Comparison of ENCODE assay signal across 13 mouse cellular contexts in the genomic region with DNA sequence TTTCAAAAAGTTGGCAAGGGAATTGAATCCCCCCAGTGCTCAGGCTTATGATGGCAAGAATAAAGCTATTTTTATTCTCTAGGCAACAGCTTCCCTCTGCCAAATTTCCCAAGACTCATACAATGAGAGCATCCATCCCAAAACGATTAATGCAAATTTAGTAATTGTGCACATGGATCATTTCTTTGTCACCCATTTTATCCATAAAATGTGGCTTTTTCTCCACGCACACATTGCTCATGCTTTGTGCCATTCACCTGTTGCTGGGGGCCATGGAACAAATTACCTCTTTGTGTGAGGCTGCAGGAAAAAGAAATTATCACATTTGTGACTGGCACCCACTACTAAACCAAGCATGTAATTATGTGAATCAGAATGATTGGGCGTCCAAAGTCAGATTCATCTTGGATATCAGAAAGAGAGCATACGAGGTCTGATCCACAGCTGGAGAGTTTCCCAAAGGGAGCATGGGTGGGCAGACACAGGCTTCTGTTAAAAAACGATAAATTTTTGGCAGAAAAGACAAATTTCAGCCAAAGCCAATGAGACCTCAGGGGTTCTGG.
DNase-seq lines count a peak whose midpoint lies in the region; ATAC-seq and TF ChIP-seq lines count a peak whose summit lies in the region.
"Had no signal": no experiment of that assay in that cellular context is flagged by ENCODE, and none has a peak within 500 bp of the region (broad histone marks: within the 10 kb centered on the region; RNA-seq: fewer than 3 reads in every experiment).

No protein-coding gene starts in this region.

- WGBS in neural tube, embryonic 11.5 days, result 54% methylated on average over 5 of the region's 5 CpGs
- WGBS in forebrain, embryonic 15.5 days, result 4% methylated on average over 5 of the region's 5 CpGs
- 52% methylated on average over 5 of the region's 5 CpGs for WGBS in midbrain, embryonic 10.5 days
- 81% methylated on average over 5 of the region's 5 CpGs for WGBS in thymus, adult 2 months

- DNase-seq in neural tube, embryonic 11.5 days (ENCODE audit: low spot score), result peak; percentile 21
- DNase-seq in neural tube, embryonic 10.5 days (ENCODE audit: extremely low spot score, low spot score), result no peak
- DNase-seq in midbrain, embryonic 10.5 days (ENCODE audit: low spot score), result peak; percentile 13
- DNase-seq in thymus, adult 2 months, result no peak
- DNase-seq in lung, postnatal 14 days, result no peak
- DNase-seq in kidney, postnatal 4 days, result no peak
- DNase-seq: cerebellum, adult 11 months; heart, postnatal 36 days; thymus, postnatal 25 days had no signal

- peak; percentile 77 for ATAC-seq in neural tube, embryonic 11.5 days (ENCODE audit: insufficient read depth, low FRiP score, low TSS enrichment)
- ATAC-seq in forebrain, embryonic 15.5 days (replicated peaks), result peak; percentile 93
- ATAC-seq: Patski had no signal

- no peak overlapping the region for H3K9ac ChIP-seq in neural tube, embryonic 11.5 days (ENCODE audit: low read length)
- no peak overlapping the region for H3K9ac ChIP-seq in forebrain, embryonic 15.5 days (replicated peaks)
- H3K9ac ChIP-seq: embryonic facial prominence, embryonic 13.5 days; limb, embryonic 15.5 days had no signal

- no peaks in the 10 kb centered on the region for H3K36me3 ChIP-seq in neural tube, embryonic 11.5 days (ENCODE audit: control insufficient read depth, insufficient read depth, low read length)
- H3K36me3 ChIP-seq in forebrain, embryonic 15.5 days, result no peaks in the 10 kb centered on the region
- no peaks in the 10 kb centered on the region for H3K36me3 ChIP-seq in midbrain, embryonic 10.5 days
- no peaks in the 10 kb centered on the region for H3K36me3 ChIP-seq in thymus, adult 2 months (ENCODE audit: control insufficient read depth, insufficient read depth, low read length)
- H3K36me3 ChIP-seq: embryonic facial prominence, embryonic 13.5 days; limb, embryonic 15.5 days had no signal

- TF ChIP-seq CTCF in thymus, adult 2 months (IDR thresholded peaks at IDR 0.05; ENCODE audit: borderline replicate concordance, control insufficient read depth, extremely low read depth, insufficient read depth, low read length, poor library complexity), result no peak

- H3K4me1 ChIP-seq in neural tube, embryonic 11.5 days (ENCODE audit: control insufficient read depth, insufficient read depth, low read length), result no peaks in the 10 kb centered on the region
- peaks cover 23% of the 10 kb centered on the region for H3K4me1 ChIP-seq in forebrain, embryonic 15.5 days
- peaks cover 12% of the 10 kb centered on the region for H3K4me1 ChIP-seq in midbrain, embryonic 10.5 days
- H3K4me1 ChIP-seq in thymus, adult 2 months (replicated peaks; ENCODE audit: control insufficient read depth, insufficient read depth, low read length), result no peaks in the 10 kb centered on the region
- H3K4me1 ChIP-seq: limb, embryonic 15.5 days had no signal

- no peaks in the 10 kb centered on the region for H3K27me3 ChIP-seq in neural tube, embryonic 11.5 days (ENCODE audit: control insufficient read depth, insufficient read depth, low read length)
- H3K27me3 ChIP-seq in forebrain, embryonic 15.5 days, result no peaks in the 10 kb centered on the region
- H3K27me3 ChIP-seq in midbrain, embryonic 10.5 days (ENCODE audit: low read depth, poor library complexity, severe bottlenecking), result no peaks in the 10 kb centered on the region
- H3K27me3 ChIP-seq in thymus, adult 2 months (ENCODE audit: control insufficient read depth, insufficient read depth, low read length), result no peaks in the 10 kb centered on the region
- H3K27me3 ChIP-seq: embryonic facial prominence, embryonic 13.5 days; limb, embryonic 15.5 days; Patski had no signal

- H3K27ac ChIP-seq in neural tube, embryonic 11.5 days (ENCODE audit: low read depth, low read length), result no peak overlapping the region
- H3K27ac ChIP-seq in forebrain, embryonic 15.5 days (replicated peaks), result no peak overlapping the region
- 0 out of 2 replicates have a peak overlapping the region, but pooled peaks have one; percentile 13 for H3K27ac ChIP-seq in midbrain, embryonic 10.5 days (replicated peaks)
- H3K27ac ChIP-seq in thymus, adult 2 months (ENCODE audit: control insufficient read depth, insufficient read depth, low read length), result no peak overlapping the region
- H3K27ac ChIP-seq: embryonic facial prominence, embryonic 13.5 days; limb, embryonic 15.5 days had no signal

- H3K4me2 ChIP-seq in neural tube, embryonic 11.5 days (ENCODE audit: low read depth), result no peak overlapping the region
- peak overlapping the region; percentile 14; the same call in 1 of the 2 replicates for H3K4me2 ChIP-seq in forebrain, embryonic 15.5 days (replicated peaks)
- H3K4me2 ChIP-seq: embryonic facial prominence, embryonic 13.5 days; limb, embryonic 15.5 days had no signal

- no peak overlapping the region for H3K4me3 ChIP-seq in neural tube, embryonic 11.5 days (ENCODE audit: low read depth, low read length)
- H3K4me3 ChIP-seq in forebrain, embryonic 15.5 days, result no peak overlapping the region
- H3K4me3 ChIP-seq in midbrain, embryonic 10.5 days, result no peak overlapping the region
- H3K4me3 ChIP-seq in thymus, adult 2 months (ENCODE audit: control insufficient read depth, insufficient read depth, low read length), result no peak overlapping the region
- H3K4me3 ChIP-seq: embryonic facial prominence, embryonic 13.5 days; limb, embryonic 15.5 days had no signal

- no peaks in the 10 kb centered on the region for H3K9me3 ChIP-seq in neural tube, embryonic 11.5 days (ENCODE audit: control insufficient read depth, low read length)
- H3K9me3 ChIP-seq in forebrain, embryonic 15.5 days, result no peaks in the 10 kb centered on the region
- no peaks in the 10 kb centered on the region for H3K9me3 ChIP-seq in midbrain, embryonic 10.5 days (replicated peaks)
- H3K9me3 ChIP-seq: embryonic facial prominence, embryonic 13.5 days; limb, embryonic 15.5 days had no signal

- TF ChIP-seq POLR2A in thymus, adult 2 months (IDR thresholded peaks at IDR 0.05; ENCODE audit: control insufficient read depth, extremely low read depth, insufficient read depth, low read length, poor library complexity), result no peak

Comparison
In these comparisons a context has a peak if more than half of its experiments do, and no peak if none do; other contexts are left out.
1. DNase-seq: peak in neural tube, embryonic 11.5 days (single experiment) and midbrain, embryonic 10.5 days (single experiment); none in neural tube, embryonic 10.5 days (single experiment), thymus, adult 2 months (single experiment), lung, postnatal 14 days (single experiment) and kidney, postnatal 4 days (0 of 2).